Mouse (Mus musculus) liver, adult 2 months (tissue): ENCODE measurements at regions not wholly inside any gene's neighbourhood (a gene's known extent, or its start where the extent isn't known, plus 50 kb on each side); places are given as distances from the start of the nearest gene placed in this dataset.

Source experiments
- CTCF ChIP-seq: fragments of 200-500 bp; IDR thresholded peaks from 2 replicates; pipeline ENCODE4 v1.5.1; 2011; ENCODE audit warnings: low read depth, low read length, control low read depth
- POLR2A ChIP-seq: fragments of 200-500 bp; IDR thresholded peaks from 2 replicates; pipeline ENCODE4 v1.6.1; 2011; ENCODE audit warnings: low read length, control low read depth; ENCODE audit not compliant: insufficient read depth; ENCODE audit errors: extremely low read depth

GRCm38 (mm10) chr12:73410924-73411323, 124.3 kb downstream of the Slc38a6 start:
- no peak for TF ChIP-seq CTCF
- no peak for TF ChIP-seq POLR2A
